Mouse (Mus musculus): ENCODE data around the gene Slc5a10.

DNA sequence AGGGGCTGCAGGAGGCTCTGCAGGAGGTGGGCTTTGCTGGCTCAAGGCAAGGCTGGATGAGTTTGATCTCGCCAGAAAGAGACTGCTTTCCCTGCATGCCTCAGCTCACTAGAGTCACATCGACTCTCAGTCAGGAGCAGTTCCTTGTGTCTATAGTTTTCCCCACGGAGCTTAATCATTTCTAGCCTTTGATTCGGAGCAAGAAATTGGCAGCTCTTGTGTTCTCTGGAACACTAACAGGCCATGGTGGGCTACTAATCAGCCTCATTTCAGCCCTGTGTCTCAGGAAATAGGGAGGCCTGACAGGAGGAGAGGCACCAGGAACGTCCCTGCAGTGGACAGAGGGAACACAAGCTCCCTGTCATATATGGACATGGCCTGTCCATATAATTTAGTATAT lies 2.6 kb downstream of the Slc5a10 start:
- no peak for TF ChIP-seq CTCF (IDR thresholded peaks at IDR 0.05)
- TF ChIP-seq POLR2A (IDR thresholded peaks at IDR 0.05; ENCODE audit: insufficient read depth, low read depth, low read length) = no peak
- TF ChIP-seq EP300 (IDR thresholded peaks at IDR 0.05; ENCODE audit: insufficient read depth, low read depth, low read length) = no peak

Measured in heart, adult 2 months (tissue).